Mouse (Mus musculus) thymus, adult 2 months (tissue): ENCODE results near the gene Fcgr3.
"Not testable (repeated sequence)": the region's sequence is repeated elsewhere in the genome, so short reads cannot be mapped to it uniquely, and the experiment has no call there.

Experiments used
- CTCF ChIP-seq: fragments of 200-500 bp; IDR thresholded peaks from 2 replicates; pipeline ENCODE4 v1.5.1; 2012; ENCODE audit warnings: mild to moderate bottlenecking, control low read depth, low read length, moderate library complexity, borderline replicate concordance; ENCODE audit not compliant: control insufficient read depth, poor library complexity, insufficient read depth; ENCODE audit errors: extremely low read depth
- POLR2A ChIP-seq: fragments of 200-500 bp; IDR thresholded peaks from 2 replicates; pipeline ENCODE4 v1.6.1; 2012; ENCODE audit warnings: mild to moderate bottlenecking, low read length, control low read depth, moderate library complexity; ENCODE audit not compliant: control insufficient read depth, poor library complexity, insufficient read depth; ENCODE audit errors: extremely low read depth

DNA sequence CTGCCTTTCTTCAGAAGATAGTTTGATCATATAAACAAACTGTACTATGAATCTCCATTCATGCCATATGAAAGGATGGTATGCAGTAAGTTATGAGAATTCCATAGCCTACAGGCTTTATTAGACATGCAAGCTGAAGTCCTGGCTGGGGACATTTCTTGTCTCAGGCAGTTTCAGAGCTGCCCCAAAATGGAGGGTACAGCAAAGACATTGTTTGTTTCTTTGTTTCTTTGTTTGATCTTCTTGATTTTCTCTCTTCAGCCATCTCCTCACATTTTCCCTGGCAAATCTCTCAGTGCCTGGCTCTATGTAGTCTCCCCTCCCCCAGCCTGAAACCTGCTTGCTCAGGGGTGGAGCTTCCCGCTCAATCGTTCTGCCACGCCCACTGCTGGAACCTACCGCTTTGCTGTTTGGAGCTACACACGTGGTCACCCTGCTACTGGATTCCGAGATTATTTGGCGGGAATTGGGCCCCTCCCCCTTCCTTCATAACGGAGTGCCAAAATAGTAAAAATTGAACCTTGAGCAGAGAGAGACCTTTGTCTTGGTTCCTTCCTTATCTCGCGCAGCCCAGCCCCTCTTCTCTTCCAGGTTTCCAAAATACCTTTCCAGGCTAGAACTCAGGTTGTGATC is 23.6 kb upstream of the Fcgr3 start:
- TF ChIP-seq CTCF, POLR2A: not testable (repeated sequence)
